Mouse (Mus musculus): ENCODE results near the gene Lrriq1. TPM values are rescaled to one million over a fixed set of nuclear protein-coding genes. Genes with fewer than 3 reads are reported as not detected.
A peak's percentile ranks its signal among the peaks of the same experiment; 100 is the strongest.

Gene Lrriq1
- total RNA-seq (2021), result 0.70 TPM in 1 of 2 replicates, not detected in the other
- long read RNA-seq, experiment 1, result 0 reads
- long read RNA-seq, experiment 2, result 0 reads

DNA sequence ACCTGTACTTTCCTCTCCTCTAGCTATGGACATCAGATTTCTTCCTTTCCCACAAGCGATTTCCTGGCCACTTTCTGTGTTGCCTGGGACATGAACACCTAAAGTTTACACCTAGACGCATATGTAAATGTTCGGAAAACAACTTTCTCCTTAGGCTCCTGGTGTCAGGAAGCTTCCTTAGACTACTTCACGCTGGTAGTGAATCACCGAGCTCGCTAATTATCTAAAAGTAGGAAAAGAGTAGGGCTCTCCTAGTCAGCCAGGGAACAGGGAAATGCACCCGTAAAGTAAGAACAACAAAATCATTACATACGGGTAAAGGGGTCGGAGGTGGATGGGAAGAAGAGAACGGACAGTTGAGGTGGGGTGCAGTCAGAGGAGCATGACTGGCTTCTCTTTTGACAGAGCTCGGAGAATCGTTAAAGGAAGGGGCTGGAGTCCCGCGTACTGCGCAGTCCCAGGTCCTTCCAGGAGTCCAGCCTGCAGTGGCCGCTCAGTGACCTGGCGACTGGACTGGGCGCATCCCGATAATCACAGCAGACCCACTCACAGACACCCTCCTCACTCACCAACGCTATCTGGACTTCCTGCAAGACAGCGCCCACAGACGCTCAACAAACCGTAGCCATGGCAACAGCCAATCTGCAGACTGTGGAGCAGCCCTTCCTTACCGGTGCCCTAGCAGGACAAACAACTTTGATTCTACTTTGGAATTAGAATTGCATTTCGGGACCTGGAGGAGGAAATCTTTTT is at the start of gene Lrriq1:
Gene Lrriq1 (minus strand): TSS at position 616 of the 753 bp plus-strand sequence.
- DNase-seq, result peak; percentile 84

DNA sequence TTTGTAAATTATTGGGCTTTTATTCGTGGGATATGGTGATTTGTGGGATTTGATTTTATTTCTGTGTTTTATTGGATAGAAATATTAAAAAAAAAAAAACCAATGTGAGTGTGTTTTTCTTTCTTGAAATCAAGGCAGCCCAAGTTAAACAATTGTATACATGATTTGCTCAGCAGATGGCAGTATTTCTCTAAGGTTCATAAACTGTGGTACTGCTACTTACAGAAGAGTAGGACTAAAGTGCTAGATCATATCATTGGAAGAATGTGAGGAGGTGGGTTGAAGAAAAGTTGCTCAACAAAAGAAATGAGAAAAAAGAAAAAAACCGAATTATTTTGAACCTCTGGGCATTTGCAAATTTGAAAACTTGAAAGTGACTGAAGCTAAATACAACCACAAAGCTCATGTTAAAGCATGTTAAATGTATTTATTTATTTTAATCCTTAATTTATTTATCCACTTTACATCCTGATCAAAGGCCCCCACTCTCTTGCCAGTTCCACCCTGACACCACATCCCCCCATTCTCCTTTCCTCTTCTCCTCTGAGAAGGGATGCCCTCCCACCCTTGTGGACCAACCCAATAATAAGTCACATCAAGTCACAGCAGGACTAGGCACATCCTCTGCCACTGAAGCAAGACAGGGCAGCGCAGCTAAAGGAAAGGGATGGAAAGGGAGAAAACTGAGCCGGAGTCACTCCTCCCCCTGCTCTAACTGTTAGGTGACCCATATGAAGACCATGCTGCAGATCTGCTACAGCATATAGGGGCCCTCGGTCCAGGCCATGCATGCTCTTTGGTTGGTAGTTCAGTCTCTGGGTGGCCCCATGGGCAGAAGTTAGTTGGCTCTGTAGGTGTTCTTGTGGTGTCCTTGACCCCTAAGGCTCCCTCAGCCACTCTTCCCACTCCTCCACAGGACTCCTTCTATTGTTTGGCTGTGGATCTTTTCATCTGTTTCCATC is 18.0 kb upstream of the Lrriq1 start:
- DNase-seq, result no peak

GRCm38 (mm10) chr10:103236460-103236772 is 294 bp upstream of the Lrriq1 start:
- no peak for DNase-seq

GRCm38 (mm10) chr10:103226646-103227045 is 9.5 kb downstream of the Lrriq1 start:
- DNase-seq, result no peak

DNA sequence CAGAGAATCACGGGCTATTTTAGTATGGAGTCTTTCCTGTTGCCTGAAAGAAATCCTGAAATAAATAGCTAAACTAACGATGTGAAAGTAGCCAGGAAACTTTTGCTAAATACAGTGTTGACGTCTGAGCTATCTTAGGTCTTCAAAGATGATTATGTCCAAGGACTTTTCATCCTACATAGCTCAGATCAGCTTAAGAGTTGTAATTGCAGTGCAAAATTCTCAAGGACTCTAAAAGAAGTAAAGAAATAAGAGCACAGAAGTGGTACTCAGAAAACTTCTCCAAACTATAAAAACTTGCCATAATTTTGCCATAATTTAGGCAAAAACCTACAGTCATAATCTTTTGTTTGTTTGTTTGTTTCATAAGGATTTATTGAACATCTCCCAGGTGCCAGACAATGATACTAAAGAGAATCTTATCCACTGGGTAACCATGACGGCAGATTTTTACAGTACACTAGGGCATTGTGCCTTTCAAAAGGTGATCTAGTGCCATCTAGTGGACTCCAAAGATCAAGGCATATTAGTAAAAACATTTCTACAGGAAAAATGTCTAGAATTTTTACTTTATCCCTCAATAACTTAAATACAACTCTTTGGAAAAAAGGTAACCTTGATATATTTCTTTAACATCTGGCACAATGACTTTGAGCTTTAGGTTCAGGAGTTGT is 41.3 kb downstream of the Lrriq1 start:
- no peak for DNase-seq

- no peak for DNase-seq
Measured at GRCm38 (mm10) chr10:103145769-103146379, 90.2 kb downstream of the Lrriq1 start.

GRCm38 (mm10) chr10:103144927-103145768 is 91.0 kb downstream of the Lrriq1 start:
- no peak for DNase-seq

DNA sequence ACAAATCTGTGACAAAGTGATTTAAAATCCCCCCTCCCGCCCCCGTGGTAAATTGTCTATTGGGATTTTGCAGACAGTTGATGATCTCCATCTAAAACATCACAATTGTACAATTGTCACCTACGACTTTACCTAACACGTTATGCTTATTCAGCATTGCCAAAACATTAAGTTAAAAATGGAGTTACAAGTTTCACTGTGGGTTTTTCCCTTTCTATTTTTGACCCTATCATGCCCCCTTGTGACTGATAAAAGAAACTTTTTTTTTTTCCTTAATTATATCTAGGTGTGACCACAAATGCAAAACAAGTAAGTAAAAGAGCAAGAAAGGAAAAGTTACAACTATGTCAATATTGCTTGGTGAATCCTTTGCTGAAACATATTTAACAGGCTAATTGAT is 93.6 kb downstream of the Lrriq1 start:
- no peak for DNase-seq

DNA sequence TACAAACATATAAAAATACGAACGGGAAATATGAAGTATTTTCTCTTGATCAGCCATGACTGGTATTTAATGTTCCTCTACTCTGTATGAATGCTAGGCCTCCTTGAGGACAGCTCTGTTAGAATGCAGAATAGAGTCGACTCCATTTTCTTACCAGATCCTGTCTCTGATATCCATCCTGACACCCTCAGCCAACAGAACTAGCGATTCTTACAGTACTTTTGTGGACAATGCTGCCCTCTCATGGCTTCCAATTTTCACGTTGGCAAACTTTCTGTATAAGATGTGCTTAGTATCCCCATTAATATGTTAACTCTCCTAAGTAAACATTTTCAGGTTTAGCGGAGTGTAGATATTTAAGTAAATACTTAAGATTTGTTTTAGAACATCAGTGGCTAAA is 94.6 kb downstream of the Lrriq1 start:
- DNase-seq, result no peak

- no peak for DNase-seq
Measured at GRCm38 (mm10) chr10:103140609-103141008, 95.5 kb downstream of the Lrriq1 start.

DNA sequence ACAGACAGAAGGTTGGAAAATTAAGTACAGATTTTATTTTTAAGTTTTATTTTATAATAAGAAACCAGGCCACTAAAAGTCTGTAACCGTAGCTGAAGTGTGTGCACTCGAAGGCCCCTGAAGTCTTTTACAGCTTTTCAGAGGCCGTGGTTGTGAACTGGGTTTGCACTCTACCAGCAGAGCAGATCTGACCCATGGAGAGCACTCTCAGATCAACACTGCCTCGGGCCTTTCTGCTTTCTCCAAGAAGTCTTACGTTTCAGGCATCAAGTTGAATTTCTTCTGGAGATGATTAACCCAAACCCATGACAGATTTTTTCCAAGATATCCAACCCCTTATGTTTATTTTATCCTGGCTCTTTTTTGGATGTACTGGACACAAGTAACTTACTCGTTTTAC is 121.5 kb downstream of the Lrriq1 start:
- DNase-seq, result no peak

GRCm38 (mm10) chr10:103108090-103108489 is 128.0 kb downstream of the Lrriq1 start:
- DNase-seq, result no peak

DNA sequence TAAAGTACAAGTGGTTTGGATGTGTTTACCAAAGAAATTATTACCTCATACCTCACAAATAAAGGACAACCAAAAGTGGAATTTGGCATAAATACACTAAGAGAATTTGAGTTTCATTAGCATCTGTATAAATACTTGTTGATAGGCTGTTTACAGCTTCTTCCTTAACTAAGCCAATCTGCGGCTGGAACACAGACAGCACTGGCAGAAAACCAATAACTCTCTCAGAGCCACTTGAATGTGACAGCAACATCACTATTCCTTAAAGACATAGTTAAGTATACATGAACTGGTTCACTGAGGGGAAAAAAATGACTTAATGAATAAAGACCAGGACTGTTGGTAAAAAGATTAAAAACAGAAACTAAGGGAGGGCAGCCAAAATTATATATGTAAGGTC is 150.0 kb downstream of the Lrriq1 start:
- DNase-seq, result no peak

DNA sequence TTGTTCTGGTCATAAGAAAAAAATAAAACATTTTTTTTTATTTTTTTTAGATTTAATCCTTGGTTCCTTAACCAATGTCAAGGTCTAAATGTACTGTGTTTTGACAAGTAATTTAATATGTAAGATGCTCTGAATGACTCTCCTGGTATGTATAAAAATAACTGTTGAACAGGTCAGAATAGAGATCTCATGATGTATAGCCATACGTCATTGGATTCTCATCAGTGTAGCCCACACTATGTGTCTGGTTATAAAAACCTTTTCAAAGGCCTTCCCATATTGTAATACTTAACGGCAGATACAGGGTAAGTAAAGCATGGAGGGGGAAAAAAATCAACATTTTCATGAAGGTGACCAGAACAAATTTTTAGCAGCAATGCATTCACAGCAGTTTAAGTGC is 186.5 kb downstream of the Lrriq1 start:
- no peak for DNase-seq

DNA sequence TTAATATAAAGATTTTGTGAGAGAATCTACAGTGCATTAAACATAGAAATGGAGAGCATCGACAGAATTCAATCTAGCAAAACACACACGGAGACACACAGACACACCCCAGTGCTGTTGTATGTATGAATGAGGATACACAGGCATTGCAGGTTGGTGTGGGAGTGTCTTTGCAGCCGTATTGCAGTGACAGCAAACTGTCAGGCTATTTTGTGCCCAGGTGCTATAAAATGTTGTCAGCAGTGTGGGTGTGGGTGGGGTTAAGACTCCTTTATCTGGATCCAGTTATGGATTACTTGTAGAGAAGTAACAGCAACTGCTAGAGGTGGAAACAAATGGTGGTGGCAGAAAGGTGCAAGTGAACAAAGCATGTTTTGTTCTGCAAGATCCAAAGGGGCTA is 189.5 kb downstream of the Lrriq1 start:
- DNase-seq, result no peak

DNA sequence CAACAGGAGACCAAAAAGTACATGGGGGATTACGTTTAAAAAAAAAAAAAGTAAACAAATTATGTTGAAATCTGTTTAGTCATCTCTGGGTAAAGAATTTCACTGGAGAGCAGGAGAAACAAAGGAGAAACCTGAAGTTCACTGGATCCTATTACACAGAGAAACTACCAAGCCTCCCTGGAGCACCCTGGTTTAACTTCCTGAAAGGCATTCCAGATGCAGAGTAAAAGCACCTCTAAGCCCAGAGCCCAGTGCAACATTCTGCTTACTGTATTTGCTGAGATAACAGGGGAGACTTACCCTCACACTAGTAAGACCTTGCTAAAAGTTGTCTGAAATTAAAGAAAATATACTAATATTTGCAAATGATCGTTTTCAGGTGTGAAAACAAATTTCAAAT is 191.1 kb downstream of the Lrriq1 start:
- DNase-seq, result no peak

DNA sequence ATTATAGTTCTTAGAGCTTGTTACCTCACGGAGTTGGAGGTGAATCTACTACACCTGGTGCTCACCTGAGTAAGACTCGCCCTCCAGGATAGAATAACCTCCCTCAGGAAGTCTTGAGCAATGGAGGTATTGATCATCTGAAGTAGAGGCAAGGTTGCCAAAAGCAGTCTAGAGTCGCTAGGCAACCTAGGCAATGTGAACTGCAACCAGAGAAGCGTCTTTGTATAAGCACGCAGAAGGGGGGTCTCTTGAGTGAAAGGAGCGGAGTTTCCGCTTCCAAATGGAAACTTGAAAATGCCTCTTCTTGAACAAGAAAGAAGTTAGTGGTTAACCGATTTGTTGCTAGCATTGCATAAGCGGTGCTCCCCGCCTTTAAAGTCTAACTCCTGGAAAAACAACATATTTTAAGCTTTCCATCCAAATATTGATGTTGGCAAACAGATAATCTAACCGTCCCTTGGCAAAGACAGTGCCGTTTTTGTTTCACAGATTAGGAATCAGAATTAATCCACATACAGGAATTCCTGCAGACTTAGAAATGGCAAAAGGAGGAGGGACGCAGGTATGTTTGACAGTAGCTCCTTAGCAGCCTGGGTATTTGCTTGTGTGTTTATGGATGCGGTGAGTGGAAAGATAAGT is 201.0 kb downstream of the Lrriq1 start:
- no peak for DNase-seq

DNA sequence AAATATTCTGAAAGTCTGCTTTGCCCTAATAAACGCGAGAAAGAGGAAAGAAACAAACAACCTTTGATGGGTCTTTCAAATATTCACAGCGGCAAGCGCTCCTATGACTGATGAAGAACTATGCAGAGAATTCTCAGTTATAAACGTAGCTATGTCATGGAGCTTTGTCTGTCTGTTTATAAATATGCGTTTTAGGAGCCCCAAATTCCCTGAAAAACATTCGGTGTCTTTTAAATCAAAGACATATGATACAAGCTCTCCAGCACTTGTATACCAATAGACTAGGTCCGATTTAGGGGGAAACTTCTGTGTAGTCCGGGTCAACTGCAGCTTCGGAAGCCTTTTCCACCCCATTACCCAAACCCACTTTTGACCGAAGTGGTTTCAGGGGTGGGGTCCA is 205.2 kb downstream of the Lrriq1 start:
- no peak for DNase-seq

GRCm38 (mm10) chr10:103029730-103030490 is 206.2 kb downstream of the Lrriq1 start, which contains the start of gene Alx1:
Gene Alx1 (minus strand): TSS chr10:103030215.
- DNase-seq, result peak; percentile 9

DNA sequence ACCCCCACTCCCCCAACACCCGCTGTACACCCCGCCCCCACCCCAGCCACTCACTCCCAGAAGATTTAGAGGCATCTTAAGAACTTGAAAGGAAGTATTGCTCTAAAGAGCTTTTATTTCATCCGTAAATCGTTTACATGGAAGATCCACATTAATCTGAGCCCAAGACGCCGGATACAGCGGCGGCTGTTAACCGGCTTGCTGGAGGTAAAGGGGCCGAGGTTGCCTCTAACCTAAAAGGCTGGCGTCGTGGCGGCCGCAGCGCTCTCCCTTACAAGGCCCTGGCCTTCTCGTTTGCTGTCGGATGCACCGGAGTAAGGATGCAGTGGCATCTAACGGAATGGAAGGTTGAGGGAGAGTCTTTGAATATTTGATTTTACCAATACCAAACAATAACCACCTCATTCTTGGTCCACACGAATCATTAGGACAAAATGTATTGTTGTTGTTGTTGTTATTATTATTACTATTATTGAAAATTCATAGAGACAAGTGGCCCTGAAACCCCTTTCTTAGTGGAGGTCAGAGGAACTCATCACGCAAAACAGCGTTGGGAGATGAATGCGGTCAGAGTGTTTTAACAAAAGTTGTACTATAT is 206.9 kb downstream of the Lrriq1 start:
- DNase-seq, result no peak
